Mouse (Mus musculus): Measurements from ENCODE around the gene Lcp2.

DNA sequence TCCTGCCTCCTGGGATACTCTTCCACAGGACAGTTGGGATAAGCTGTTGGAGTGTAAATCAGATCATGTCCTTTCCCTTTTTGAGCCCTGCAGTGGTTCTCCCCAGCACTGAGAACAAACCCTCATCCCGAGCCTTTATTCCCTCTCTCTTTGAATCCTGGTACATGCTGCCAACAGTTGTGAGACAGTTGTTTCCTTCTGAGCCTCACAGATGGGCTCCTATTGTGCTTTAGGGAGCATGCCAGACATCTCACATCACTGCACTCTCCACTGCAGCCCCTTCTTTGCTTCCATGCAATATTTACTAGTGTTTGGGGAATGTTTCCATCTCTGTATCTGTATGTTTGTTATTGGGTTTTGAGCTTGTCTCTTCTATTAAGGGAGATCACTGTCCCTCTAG lies 58.2 kb downstream of the Lcp2 start:
- no peak for TF ChIP-seq POLR2A (IDR thresholded peaks at IDR 0.05; ENCODE audit: low read depth, low read length)
- no peak for TF ChIP-seq CTCF (IDR thresholded peaks at IDR 0.05; ENCODE audit: borderline replicate concordance, insufficient read depth, low read length)

Measured in embryonic fibroblast, embryonic 13.5 days (primary cell).